ENCODE assay signal across 8 mouse cellular contexts in the genomic region with DNA sequence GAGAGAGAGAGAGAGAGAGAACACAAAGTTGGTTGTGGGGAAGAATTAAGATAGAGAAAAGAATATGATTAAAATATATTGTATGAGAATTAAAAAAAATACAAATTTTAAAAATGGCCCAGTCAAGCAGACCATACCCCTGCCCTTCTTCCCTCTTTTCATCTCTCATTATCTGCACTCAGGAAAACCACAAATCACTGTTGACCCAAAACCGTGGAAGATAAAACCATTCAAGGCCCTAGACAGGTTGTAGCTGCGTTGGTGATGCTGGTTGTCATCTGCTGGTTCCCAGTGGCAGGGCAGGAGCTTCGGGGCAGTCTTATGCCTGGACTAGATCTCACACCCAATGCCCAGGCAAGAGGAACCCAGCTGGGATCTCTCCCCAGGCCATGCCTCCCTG.
A peak's percentile ranks its signal among the peaks of the same experiment; 100 is the strongest.
DNase-seq lines count a peak whose midpoint lies in the region; ATAC-seq and TF ChIP-seq lines count a peak whose summit lies in the region.

No protein-coding gene starts in this region.

- H3K4me2 ChIP-seq in heart, embryonic 12.5 days: peak overlapping the region; percentile 67
- no peak overlapping the region for H3K4me2 ChIP-seq in neural tube, embryonic 11.5 days (ENCODE audit: low read depth)
- peak overlapping the region; percentile 42 for H3K4me2 ChIP-seq in intestine, postnatal 0 days (replicated peaks; ENCODE audit: low read depth)
- peak overlapping the region; percentile 37; the same call in 1 of the 2 replicates for H3K4me2 ChIP-seq in stomach, embryonic 14.5 days (replicated peaks; ENCODE audit: low read depth, low read length)

- H3K4me3 ChIP-seq in heart, embryonic 12.5 days: no peak overlapping the region
- no peak overlapping the region for H3K4me3 ChIP-seq in neural tube, embryonic 11.5 days (ENCODE audit: low read depth, low read length)
- no peak overlapping the region for H3K4me3 ChIP-seq in intestine, postnatal 0 days (ENCODE audit: low read depth, low read length)
- no peak overlapping the region for H3K4me3 ChIP-seq in stomach, embryonic 14.5 days (ENCODE audit: low read depth, low read length)

- peak overlapping the region; percentile 80 for H3K27ac ChIP-seq in heart, embryonic 12.5 days (ENCODE audit: poor library complexity, severe bottlenecking)
- H3K27ac ChIP-seq in neural tube, embryonic 11.5 days (ENCODE audit: low read depth, low read length): peak overlapping the region; percentile 77
- H3K27ac ChIP-seq in intestine, postnatal 0 days (ENCODE audit: low read depth, low read length): peak overlapping the region; percentile 66; the same call in 1 of the 2 replicates
- peak overlapping the region; percentile 99 for H3K27ac ChIP-seq in stomach, embryonic 14.5 days (ENCODE audit: low read length)

- H3K4me1 ChIP-seq in heart, embryonic 12.5 days (replicated peaks): peaks cover 67% of the 10 kb centered on the region
- peaks cover 19% of the 10 kb centered on the region for H3K4me1 ChIP-seq in neural tube, embryonic 11.5 days (ENCODE audit: control insufficient read depth, insufficient read depth, low read length)
- H3K4me1 ChIP-seq in intestine, postnatal 0 days (replicated peaks; ENCODE audit: control insufficient read depth, insufficient read depth, low read length): no peaks in the 10 kb centered on the region
- peaks cover 55% of the 10 kb centered on the region for H3K4me1 ChIP-seq in stomach, embryonic 14.5 days (ENCODE audit: control insufficient read depth, insufficient read depth, low read length)

- no peak overlapping the region for H3K9ac ChIP-seq in heart, embryonic 12.5 days
- H3K9ac ChIP-seq in neural tube, embryonic 11.5 days (ENCODE audit: low read length): no peak overlapping the region
- H3K9ac ChIP-seq in intestine, postnatal 0 days (ENCODE audit: low read depth, low read length): no peak overlapping the region
- no peak overlapping the region for H3K9ac ChIP-seq in stomach, embryonic 14.5 days (replicated peaks; ENCODE audit: low read depth, low read length)

- ATAC-seq in heart, embryonic 12.5 days (ENCODE audit: insufficient number of reproducible peaks, low FRiP score): no peak
- no peak for ATAC-seq in neural tube, embryonic 11.5 days (ENCODE audit: insufficient read depth, low FRiP score, low TSS enrichment)
- ATAC-seq in intestine, postnatal 0 days: no peak
- ATAC-seq in stomach, embryonic 14.5 days (ENCODE audit: insufficient number of reproducible peaks, insufficient read depth, low FRiP score, low read depth): no peak

- no peaks in the 10 kb centered on the region for H3K9me3 ChIP-seq in heart, embryonic 12.5 days (replicated peaks)
- H3K9me3 ChIP-seq in neural tube, embryonic 11.5 days (ENCODE audit: control insufficient read depth, low read length): no peaks in the 10 kb centered on the region
- H3K9me3 ChIP-seq in intestine, postnatal 0 days (ENCODE audit: control insufficient read depth): no peaks in the 10 kb centered on the region
- no peaks in the 10 kb centered on the region for H3K9me3 ChIP-seq in stomach, embryonic 14.5 days (ENCODE audit: control insufficient read depth, low read depth, low read length)

- 31% methylated on average over 3 of the region's 3 CpGs for WGBS in heart, embryonic 12.5 days
- 70% methylated on average over 3 of the region's 3 CpGs for WGBS in neural tube, embryonic 11.5 days
- WGBS in intestine, postnatal 0 days: 74% methylated on average over 3 of the region's 3 CpGs
- WGBS in stomach, embryonic 14.5 days: 45% methylated on average over 3 of the region's 3 CpGs

- no peaks in the 10 kb centered on the region for H3K36me3 ChIP-seq in heart, embryonic 12.5 days
- H3K36me3 ChIP-seq in neural tube, embryonic 11.5 days (ENCODE audit: control insufficient read depth, insufficient read depth, low read length): no peaks in the 10 kb centered on the region
- no peaks in the 10 kb centered on the region for H3K36me3 ChIP-seq in intestine, postnatal 0 days (ENCODE audit: control insufficient read depth, insufficient read depth)
- H3K36me3 ChIP-seq in stomach, embryonic 14.5 days (ENCODE audit: control insufficient read depth, insufficient read depth, low read length): no peaks in the 10 kb centered on the region

- no peaks in the 10 kb centered on the region for H3K27me3 ChIP-seq in heart, embryonic 12.5 days (replicated peaks)
- no peaks in the 10 kb centered on the region for H3K27me3 ChIP-seq in neural tube, embryonic 11.5 days (ENCODE audit: control insufficient read depth, insufficient read depth, low read length)
- no peaks in the 10 kb centered on the region for H3K27me3 ChIP-seq in intestine, postnatal 0 days (replicated peaks; ENCODE audit: control insufficient read depth, insufficient read depth, low read length)
- H3K27me3 ChIP-seq in stomach, embryonic 14.5 days (ENCODE audit: control insufficient read depth, insufficient read depth, low read length): no peaks in the 10 kb centered on the region

- TF ChIP-seq CTCF in intestine, postnatal 0 days (IDR thresholded peaks at IDR 0.05; ENCODE audit: low read depth): no peak

- DNase-seq in heart, adult 18-20 months: no peak
- no peak for DNase-seq in neural tube, embryonic 11.5 days (ENCODE audit: low spot score)
- DNase-seq in neural tube, embryonic 10.5 days (ENCODE audit: extremely low spot score, low spot score): no peak
- DNase-seq in frontal cortex, postnatal 36 days (ENCODE audit: low spot score in 2 of 2): no peak
- no peak for DNase-seq in gastrocnemius, adult 8-10 months (ENCODE audit: low spot score in 2 of 2)
